Mouse (Mus musculus) spleen, adult 12 weeks (tissue): ENCODE measurements around the gene Slc38a6.

Experiments
- DNase-seq: peaks from one replicate; pipeline ENCODE4 v3.0.0; 2022; ENCODE audit warnings: low spot score

Slc38a6 gene

GRCm38 (mm10) chr12:73286287-73287092 is at the start of gene Slc38a6, which contains the start of gene Trmt5:
TSS of gene Slc38a6 (plus strand) at chr12:73286779.
TSS of gene Trmt5 (minus strand) at chr12:73286710.
- peak; percentile 80 for DNase-seq

DNA sequence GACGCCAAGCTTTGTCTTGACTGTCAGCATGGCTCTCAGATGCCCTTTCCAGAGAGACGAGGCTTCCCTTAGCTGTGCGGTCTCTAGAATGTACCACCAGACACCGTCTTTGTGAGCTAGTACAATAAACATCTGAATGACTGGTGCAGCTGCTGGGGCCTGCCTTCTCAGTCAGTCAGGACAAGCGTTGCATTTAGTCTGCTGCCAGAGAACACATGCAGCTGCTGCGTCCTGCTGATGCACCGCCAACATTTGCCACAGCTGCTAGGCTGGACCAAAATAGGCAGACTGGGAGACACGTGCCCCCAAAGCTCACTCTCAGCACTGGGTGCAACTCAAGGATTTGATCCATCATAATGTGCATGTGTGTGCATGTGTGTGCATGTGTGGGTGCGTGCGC is 44.6 kb upstream of the Slc38a6 start:
- no peak for DNase-seq

GRCm38 (mm10) chr12:73245687-73246086 is 40.9 kb upstream of the Slc38a6 start:
- DNase-seq: no peak

GRCm38 (mm10) chr12:73255006-73255405 is 31.6 kb upstream of the Slc38a6 start:
- no peak for DNase-seq

- DNase-seq: no peak
Observed at GRCm38 (mm10) chr12:73259269-73259668, 27.3 kb upstream of the Slc38a6 start.

DNA sequence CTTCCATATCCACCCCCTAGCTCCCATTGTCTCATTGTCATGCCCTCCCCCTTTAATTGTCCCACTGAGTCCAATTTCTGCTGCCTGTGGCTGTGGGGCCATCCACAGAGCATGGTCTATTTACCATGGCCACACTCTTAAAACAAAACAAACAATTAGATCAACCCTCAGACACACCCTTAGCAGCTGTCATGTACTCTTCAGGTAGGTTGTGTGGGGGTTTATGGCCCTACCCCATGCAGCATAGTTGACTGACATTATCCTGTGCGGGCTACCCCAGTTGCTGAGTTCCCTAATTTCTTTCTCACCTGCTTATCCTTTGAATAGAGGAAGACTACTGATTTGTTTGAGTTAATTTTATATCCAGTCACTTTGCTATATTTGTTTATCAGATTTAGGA is 26.2 kb upstream of the Slc38a6 start:
- no peak for DNase-seq

- DNase-seq: no peak
Observed at GRCm38 (mm10) chr12:73265381-73265978, 21.1 kb upstream of the Slc38a6 start.

GRCm38 (mm10) chr12:73266597-73266996 is 20.0 kb upstream of the Slc38a6 start:
- no peak for DNase-seq

GRCm38 (mm10) chr12:73268497-73268896 is 18.1 kb upstream of the Slc38a6 start:
- DNase-seq: no peak

DNA sequence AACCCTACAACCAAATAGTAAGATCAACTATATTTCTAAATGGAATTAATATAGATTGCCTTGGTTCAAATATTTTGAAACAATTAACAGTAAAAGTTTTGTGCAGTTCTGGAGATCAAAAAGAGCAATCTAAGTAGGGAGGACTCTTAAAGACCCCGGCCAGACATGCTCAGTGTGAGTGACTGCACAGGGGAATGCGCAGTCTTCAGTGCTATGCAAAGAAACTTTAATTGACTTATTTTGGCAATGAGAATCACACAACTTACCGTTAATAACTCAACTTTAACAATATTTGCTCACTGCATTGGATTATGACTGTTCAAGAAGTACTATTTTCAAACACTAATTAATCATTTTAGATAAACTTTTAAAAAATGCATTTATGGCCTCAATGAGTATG is 17.0 kb upstream of the Slc38a6 start:
- no peak for DNase-seq

GRCm38 (mm10) chr12:73269933-73270332 is 16.6 kb upstream of the Slc38a6 start:
- DNase-seq: no peak

DNA sequence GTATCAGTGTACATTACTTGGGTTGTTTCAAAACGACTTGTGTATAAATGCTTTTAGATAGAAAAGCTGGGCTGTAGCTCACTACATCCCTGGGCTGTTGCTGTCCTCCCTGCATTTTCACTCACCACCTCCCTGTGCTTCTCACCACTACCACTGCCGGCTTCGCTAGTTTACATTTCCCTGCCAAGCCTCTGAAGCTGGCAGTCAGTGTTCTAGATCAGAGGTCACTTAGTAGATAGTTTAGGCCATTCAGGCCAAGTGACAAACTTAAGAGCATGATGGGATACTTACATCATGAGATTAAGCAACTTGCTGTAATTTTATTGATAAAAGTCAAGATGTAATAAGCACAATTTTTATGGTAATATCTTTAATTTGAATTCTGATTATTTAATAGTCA is 11.7 kb upstream of the Slc38a6 start:
- DNase-seq: no peak

DNA sequence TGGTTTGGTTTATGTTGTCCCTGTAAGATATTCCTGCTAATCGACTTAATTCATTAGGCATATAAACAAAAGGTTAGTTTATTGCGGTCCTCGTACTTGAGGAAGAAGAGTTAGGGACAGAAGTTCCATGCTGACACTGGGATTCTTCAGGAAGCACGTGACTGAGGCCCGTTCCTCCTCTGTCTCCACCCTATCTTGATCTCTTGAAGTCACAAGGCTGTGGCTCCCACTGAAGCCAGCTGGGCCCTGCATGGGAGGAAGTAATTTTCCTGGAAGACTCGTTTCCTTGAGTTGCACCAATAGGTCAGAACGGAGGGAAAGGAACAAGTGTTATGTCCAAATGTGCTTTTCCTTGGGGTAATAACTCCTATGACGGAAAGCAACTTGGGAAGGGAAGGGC is 1.0 kb downstream of the Slc38a6 start:
- no peak for DNase-seq

DNA sequence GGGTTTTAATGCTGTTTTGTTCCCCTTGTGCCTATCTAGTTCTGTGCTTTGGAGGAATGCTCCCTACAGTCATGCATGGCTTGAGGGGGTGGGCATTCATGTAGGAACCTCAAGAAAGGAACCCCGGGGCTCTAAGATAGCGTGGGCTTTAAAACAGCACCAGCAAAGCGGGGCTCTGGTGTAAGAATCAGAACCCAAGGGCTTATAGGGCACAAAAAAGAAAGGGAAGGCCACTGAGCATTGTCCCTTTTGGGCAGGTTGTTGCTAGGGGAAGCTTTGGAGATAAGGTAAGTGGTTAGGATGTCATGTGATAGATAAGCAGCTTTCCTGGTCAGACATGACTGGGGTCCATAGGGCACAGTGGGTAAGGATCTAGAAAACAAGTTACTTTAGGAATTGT is 2.0 kb downstream of the Slc38a6 start:
- no peak for DNase-seq

- DNase-seq: no peak
Observed at GRCm38 (mm10) chr12:73294884-73295283, 8.3 kb downstream of the Slc38a6 start.

- no peak for DNase-seq
Observed at GRCm38 (mm10) chr12:73295505-73296140, 9.0 kb downstream of the Slc38a6 start.

DNA sequence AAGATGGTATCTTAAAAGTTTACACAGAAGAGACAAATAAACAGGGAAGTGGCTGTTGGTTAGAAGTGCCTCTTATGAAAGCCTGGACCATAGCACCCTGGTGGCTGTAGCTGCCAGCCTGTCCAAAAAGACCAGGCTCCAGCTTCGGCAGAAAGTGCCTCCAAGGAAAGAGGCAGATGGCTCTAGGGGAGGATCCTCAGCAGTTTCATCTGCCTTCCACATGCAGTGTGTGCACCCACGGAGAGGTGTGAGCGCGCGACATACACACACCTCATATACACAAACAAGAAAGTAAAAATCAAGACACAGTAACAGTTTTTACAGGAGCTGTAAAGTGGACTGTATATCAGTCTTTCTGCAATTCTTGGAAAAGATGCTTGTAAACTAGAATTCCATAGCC is 12.0 kb downstream of the Slc38a6 start:
- no peak for DNase-seq

- no peak for DNase-seq
Observed at GRCm38 (mm10) chr12:73300531-73300930, 14.0 kb downstream of the Slc38a6 start.

GRCm38 (mm10) chr12:73304636-73305035 is 18.1 kb downstream of the Slc38a6 start:
- no peak for DNase-seq

GRCm38 (mm10) chr12:73307750-73308149 is 21.2 kb downstream of the Slc38a6 start:
- no peak for DNase-seq

GRCm38 (mm10) chr12:73308711-73309110 is 22.1 kb downstream of the Slc38a6 start:
- DNase-seq: no peak

- DNase-seq: no peak
Observed at GRCm38 (mm10) chr12:73317706-73318686, 31.4 kb downstream of the Slc38a6 start.
